Mouse (Mus musculus) neural tube, embryonic 12.5 days (tissue): Measurements from ENCODE around the gene Shq1. TPM values are rescaled to one million over a fixed set of nuclear protein-coding genes. Genes with fewer than 3 reads are reported as not detected.

Source experiments
- ATAC-seq: fragments of 200-750 bp; cut with Nextera tagmentation; 2 replicates; pipeline ENCODE4 v1.8.0; 2017; ENCODE audit warnings: low read depth, mild to moderate bottlenecking, moderate TSS enrichment, moderate library complexity; ENCODE audit not compliant: low FRiP score
- H3K27ac ChIP-seq: fragments of 300-500 bp; sonication (generic); 2 replicates; pipeline ENCODE4 v1.5.1; 2016
- H3K27me3 ChIP-seq: fragments of 300-500 bp; sonication (generic); replicated peaks from 2 replicates; pipeline ENCODE4 v1.6.1; 2016; ENCODE audit warnings: mild to moderate bottlenecking
- H3K36me3 ChIP-seq: fragments of 300-500 bp; sonication (generic); 2 replicates; pipeline ENCODE4 v1.6.1; 2016; ENCODE audit warnings: mild to moderate bottlenecking
- H3K4me1 ChIP-seq: fragments of 300-500 bp; sonication (generic); 2 replicates; pipeline ENCODE4 v1.6.1; 2016
- H3K4me2 ChIP-seq: fragments of 300-500 bp; sonication (generic); replicated peaks from 2 replicates; pipeline ENCODE4 v1.6.1; 2016; ENCODE audit warnings: mild to moderate bottlenecking
- H3K4me3 ChIP-seq: fragments of 300-500 bp; sonication (generic); 2 replicates; pipeline ENCODE4 v1.5.1; 2016
- H3K9ac ChIP-seq: fragments of 300-500 bp; sonication (generic); 2 replicates; pipeline ENCODE4 v1.6.1; 2016; ENCODE audit warnings: mild to moderate bottlenecking
- H3K9me3 ChIP-seq: fragments of 300-500 bp; sonication (generic); 2 replicates; pipeline ENCODE4 v1.6.1; 2016; ENCODE audit warnings: mild to moderate bottlenecking
- WGBS: fragments of 180-500 bp; shearing (Covaris S2); methylation state at CpG from one replicate; pipeline ENCODE4 v1.1.7; 2016; 5-methylcytosine and 5-hydroxymethylcytosine counted together
- polyA plus RNA-seq: library from polyadenylated mRNA; unstranded; fragments of >200 nt; fragmentation: Nextera tagmentation; extraction: Ambion mirVana; gene quantifications from 2 replicates; pipeline ENCODE4 v1.2.1, GENCODE M21; 2016

The Shq1 gene
- polyA plus RNA-seq, 1 experiment from 2014 or later, result 12.8 TPM

DNA sequence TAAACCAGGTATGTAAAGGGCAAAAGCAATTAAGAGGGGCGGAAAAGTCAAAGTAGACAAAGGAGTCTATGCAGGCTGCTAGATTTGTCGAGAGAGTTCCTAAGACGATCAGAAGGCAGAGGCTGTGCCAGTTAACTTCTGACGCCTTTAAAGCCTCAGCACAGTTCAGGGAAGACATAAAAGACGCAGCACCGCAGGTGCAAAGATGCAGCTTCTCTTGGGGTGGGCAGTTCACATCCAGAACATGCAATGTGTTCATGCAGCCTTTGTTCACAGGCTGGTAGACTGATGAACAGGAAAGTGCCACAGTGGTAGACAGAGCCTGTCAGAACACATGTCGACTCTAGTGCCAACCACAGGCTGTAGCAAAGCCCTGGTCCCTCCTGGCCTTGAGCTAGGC, 51.6 kb downstream of the Shq1 start:
- H3K4me1 ChIP-seq, result no peaks in the 10 kb centered on the region
- H3K27ac ChIP-seq, result no peak overlapping the region
- WGBS, result 88% methylated on average over 7 of the region's 7 CpGs
- no peaks in the 10 kb centered on the region for H3K27me3 ChIP-seq
- H3K4me2 ChIP-seq, result no peak overlapping the region
- H3K9me3 ChIP-seq, result no peaks in the 10 kb centered on the region
- H3K36me3 ChIP-seq, result no peaks in the 10 kb centered on the region
- ATAC-seq, result no peak
- no peak overlapping the region for H3K4me3 ChIP-seq
- no peak overlapping the region for H3K9ac ChIP-seq

DNA sequence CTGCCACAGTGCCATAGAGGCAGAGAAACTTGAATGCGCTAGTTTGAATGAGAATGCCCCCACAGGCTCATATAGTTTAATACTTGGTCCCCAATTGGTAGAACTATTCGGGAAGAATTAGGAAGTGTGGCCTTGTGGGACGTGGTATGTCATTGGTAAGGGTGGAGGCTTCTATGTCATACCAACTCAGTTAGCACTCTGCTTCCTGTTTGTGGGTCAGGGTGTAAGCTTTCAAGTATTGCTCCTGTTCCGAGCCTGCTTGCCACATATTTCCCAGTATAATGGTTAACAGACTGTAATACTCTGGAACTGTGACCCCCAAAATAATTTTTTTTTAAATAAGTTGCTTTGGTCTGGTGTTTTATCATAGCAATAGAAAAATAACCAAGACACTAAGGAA, 54.8 kb downstream of the Shq1 start:
- no peak overlapping the region for H3K9ac ChIP-seq
- 96% methylated on average over 4 of the region's 4 CpGs for WGBS
- no peak overlapping the region for H3K4me3 ChIP-seq
- H3K9me3 ChIP-seq, result no peaks in the 10 kb centered on the region
- no peak for ATAC-seq
- no peaks in the 10 kb centered on the region for H3K27me3 ChIP-seq
- no peak overlapping the region for H3K4me2 ChIP-seq
- H3K4me1 ChIP-seq, result 0 out of 2 replicates have a peak, but pooled peaks cover 7% of the 10 kb centered on the region
- H3K36me3 ChIP-seq, result peaks cover 4% of the 10 kb centered on the region; the same call in 1 of the 2 replicates
- no peak overlapping the region for H3K27ac ChIP-seq

DNA sequence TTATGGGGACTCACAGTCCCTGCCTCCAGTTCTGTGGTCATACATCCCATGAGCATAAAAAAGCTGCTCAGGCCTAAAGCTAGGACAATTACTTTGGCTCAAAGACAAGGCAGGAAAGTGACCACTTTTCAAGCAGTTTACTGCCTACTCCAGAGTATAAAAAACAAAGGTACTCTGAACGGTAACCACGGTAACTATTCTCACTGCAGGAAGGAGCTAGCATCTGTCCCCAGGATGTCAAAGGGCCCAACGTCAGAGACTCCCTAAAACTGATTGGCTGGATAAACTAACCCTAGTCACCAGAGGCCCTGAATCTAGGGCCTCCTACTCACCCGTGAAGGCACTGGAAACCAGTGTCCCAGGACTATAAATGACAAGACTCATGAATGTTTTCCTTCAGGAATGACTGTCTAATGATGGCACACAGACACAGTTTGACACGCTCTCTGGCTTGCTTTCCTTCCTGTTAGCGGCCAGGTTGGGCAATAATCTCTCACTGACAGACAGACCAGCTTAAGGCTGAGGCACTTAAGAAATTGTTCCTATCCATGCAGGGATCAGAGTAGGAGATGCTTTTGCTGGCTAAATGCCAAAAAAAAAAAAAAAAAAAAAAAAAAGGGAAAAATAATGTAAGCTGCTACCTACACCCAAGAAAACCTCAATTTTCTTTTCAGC, 57.2 kb downstream of the Shq1 start:
- H3K27me3 ChIP-seq, result no peaks in the 10 kb centered on the region
- no peak overlapping the region for H3K4me2 ChIP-seq
- H3K36me3 ChIP-seq, result peaks cover 6% of the 10 kb centered on the region; the same call in 1 of the 2 replicates
- H3K4me1 ChIP-seq, result 0 out of 2 replicates have a peak, but pooled peaks cover 7% of the 10 kb centered on the region
- no peak overlapping the region for H3K9ac ChIP-seq
- 40% methylated on average over 6 of the region's 6 CpGs for WGBS
- no peak for ATAC-seq
- H3K4me3 ChIP-seq, result no peak overlapping the region
- no peak overlapping the region for H3K27ac ChIP-seq
- H3K9me3 ChIP-seq, result no peaks in the 10 kb centered on the region

DNA sequence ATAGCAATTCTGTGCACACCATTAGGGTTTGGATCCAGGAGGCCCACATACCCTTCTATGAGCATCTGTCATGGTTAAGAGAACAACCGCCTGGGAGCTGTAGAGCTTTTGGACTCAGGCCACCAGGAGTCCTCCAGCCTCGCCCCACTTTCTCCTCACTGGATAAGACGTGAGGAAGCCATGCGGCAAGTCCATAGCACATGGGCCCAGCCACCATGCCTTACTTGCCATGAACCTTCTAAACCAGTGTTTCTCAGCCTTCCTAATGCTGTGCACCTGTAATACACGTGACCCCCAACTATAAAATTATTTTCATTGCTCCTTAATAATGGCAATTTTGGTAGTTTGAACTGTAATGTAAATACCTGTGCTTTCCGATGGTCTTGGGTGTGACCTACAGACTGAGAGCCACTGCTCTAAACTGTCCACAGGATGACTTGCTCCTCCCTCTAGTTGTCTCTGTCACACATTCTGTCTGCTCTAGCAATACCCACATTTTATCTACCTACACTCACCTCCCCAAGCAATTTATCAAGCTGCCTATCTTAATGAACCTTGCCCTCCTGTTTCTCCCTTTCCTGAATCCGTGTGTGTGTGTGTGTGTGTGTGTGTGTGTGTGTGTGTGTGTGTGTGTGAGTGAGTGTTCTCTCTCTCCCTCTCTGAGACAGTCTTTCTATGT, 59.9 kb downstream of the Shq1 start:
- Histone ChIP-seq H3K27ac (no peak overlapping the region), H3K4me3 (no peak overlapping the region), H3K27me3 (no peaks in the 10 kb centered on the region), H3K4me2 (no peak overlapping the region), H3K4me1 (0 out of 2 replicates have a peak, but pooled peaks cover 7% of the 10 kb centered on the region), H3K36me3 (peaks cover 6% of the 10 kb centered on the region; the same call in 1 of the 2 replicates), H3K9me3 (no peaks in the 10 kb centered on the region), H3K9ac (no peak overlapping the region)
- no peak for ATAC-seq
- whole genome bisulfite sequencing, result 88% methylated on average over 7 of the region's 7 CpGs

DNA sequence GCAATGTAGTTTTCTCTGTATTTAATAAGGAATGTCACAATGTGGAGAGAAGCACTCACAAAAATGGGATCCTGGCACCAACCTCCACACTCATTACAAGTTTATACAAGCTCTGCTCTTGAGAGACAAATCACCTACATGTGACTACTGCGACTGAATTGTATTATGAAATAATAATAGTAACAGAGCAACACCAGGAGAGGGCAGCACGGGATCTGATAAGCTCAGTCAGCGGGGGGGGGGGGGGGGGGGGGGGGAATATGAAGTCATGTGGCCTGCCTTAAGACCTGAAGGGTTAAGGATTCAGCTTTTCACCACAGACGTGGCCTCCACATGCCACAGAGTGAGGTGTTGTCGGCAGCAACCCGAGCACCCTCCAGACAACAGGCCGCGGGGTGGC, 60.8 kb downstream of the Shq1 start:
- Histone ChIP-seq H3K4me1 (0 out of 2 replicates have a peak, but pooled peaks cover 7% of the 10 kb centered on the region), H3K36me3 (peaks cover 6% of the 10 kb centered on the region; the same call in 1 of the 2 replicates), H3K4me2 (no peak overlapping the region), H3K27ac (no peak overlapping the region), H3K27me3 (no peaks in the 10 kb centered on the region), H3K9ac (no peak overlapping the region), H3K9me3 (no peaks in the 10 kb centered on the region), H3K4me3 (no peak overlapping the region)
- 79% methylated on average over 7 of the region's 8 CpGs for WGBS
- ATAC-seq, result no peak

DNA sequence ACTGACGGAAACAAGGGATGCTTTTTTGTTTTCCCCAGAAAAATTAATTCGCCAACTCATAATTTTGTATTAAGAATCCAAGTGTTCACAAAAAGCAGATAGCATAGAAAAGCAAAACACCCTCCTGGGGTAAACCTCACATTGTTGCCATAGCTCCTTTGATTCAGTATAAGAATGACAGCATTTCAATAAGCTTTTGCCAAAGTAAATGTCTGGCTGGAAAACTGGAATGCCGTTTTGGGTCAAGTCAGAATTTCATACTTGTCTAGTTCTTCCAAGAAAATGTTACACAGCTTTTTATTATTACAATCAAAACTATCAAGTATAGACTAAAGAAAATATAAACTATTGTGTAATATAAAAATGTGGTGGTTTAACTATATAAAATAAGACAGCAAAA, 61.7 kb downstream of the Shq1 start:
- Histone ChIP-seq H3K36me3 (peaks cover 6% of the 10 kb centered on the region; the same call in 1 of the 2 replicates), H3K27me3 (no peaks in the 10 kb centered on the region), H3K4me3 (no peak overlapping the region), H3K4me2 (no peak overlapping the region), H3K9ac (no peak overlapping the region), H3K9me3 (no peaks in the 10 kb centered on the region), H3K4me1 (0 out of 2 replicates have a peak, but pooled peaks cover 7% of the 10 kb centered on the region), H3K27ac (no peak overlapping the region)
- no peak for ATAC-seq
- WGBS, result 93% methylated on average over 3 of the region's 3 CpGs

DNA sequence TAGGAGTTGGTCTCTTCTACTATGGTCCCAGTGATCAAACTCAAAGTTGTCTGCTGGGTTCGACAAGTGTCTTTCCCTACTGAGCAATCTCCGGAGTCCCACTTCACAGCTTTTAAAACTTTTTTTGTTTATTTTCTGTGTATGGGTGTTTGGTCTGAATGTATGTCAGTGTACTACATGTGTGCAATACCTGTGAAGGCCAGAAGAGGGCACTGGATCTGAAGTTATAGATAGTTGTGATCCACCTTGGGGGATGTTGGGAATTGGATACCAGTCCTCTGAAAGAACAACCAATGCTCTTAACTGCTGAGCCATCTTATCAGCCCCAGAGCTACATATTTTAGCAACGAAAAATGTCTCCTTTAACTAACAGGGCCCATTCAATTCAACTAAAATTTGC, 62.5 kb downstream of the Shq1 start:
- no peak overlapping the region for H3K4me3 ChIP-seq
- no peak overlapping the region for H3K4me2 ChIP-seq
- peaks cover 6% of the 10 kb centered on the region; the same call in 1 of the 2 replicates for H3K36me3 ChIP-seq
- no peak overlapping the region for H3K9ac ChIP-seq
- no peaks in the 10 kb centered on the region for H3K27me3 ChIP-seq
- no peak overlapping the region for H3K27ac ChIP-seq
- no peaks in the 10 kb centered on the region for H3K9me3 ChIP-seq
- ATAC-seq, result no peak
- 92% methylated on average over 3 of the region's 3 CpGs for WGBS
- 0 out of 2 replicates have a peak, but pooled peaks cover 2% of the 10 kb centered on the region for H3K4me1 ChIP-seq

DNA sequence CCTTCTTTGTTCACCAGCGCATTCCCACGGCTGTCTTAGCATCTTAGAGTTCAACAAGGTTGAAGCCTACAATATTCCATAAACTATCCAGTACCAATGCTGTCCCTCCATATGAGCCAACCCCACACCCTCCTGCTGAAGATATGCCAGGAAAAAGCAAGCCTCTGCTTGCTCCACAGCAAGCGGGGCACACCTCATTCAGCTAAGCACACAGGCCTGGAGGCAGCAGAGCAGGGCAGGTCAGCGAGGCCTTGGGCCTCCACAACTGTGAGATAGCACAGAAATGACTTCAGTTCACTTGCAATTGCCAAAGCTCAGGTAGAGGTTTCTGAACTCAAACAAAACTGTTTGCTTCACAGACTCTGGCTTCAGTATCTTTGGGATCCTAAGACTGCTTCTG, 64.2 kb downstream of the Shq1 start:
- no peak overlapping the region for H3K4me3 ChIP-seq
- ATAC-seq, result no peak
- H3K4me1 ChIP-seq, result no peaks in the 10 kb centered on the region
- no peaks in the 10 kb centered on the region for H3K9me3 ChIP-seq
- 88% methylated on average over 4 of the region's 4 CpGs for WGBS
- no peak overlapping the region for H3K9ac ChIP-seq
- peaks cover 6% of the 10 kb centered on the region; the same call in 1 of the 2 replicates for H3K36me3 ChIP-seq
- H3K27me3 ChIP-seq, result no peaks in the 10 kb centered on the region
- H3K4me2 ChIP-seq, result no peak overlapping the region
- no peak overlapping the region for H3K27ac ChIP-seq

DNA sequence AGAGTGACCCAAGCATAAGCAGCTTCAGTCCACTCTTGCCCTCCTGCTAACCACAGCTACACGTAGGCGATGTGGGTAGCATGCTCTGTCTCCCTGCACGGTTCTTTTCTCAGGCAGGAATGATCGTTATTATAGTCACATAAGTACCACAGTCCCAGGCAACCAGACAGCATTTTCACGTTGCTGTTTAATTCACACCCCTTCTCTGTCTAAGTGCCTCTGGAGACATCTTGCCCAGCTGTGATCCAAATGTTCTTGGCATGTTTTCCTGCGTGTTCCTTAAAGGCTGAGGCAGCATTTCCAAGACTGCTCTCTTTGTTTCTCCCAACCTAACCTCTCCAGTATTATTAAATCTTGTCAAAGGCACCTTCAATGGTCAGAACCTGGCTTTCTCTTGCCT, 67.3 kb downstream of the Shq1 start:
- WGBS, result 77% methylated on average over 6 of the region's 6 CpGs
- ATAC-seq, result no peak

DNA sequence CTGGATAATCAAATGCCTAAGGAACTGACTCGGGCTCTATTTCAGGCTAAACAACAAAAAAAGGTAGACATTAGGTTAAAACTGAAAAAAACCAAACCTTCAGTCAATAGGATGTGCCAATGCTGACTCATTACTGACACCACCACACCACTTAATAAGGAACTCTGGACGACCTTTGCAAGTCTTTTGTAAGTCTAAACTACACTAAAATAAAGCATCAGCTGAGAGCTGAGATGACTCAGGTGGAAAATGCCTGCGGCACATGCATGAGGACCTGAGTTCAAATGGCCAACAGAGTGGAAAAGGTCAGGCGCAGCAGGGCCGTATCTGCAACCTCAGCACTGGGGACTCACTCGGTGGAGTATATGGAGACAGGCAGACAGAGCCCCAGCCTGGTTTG, 69.3 kb downstream of the Shq1 start:
- Histone ChIP-seq H3K27me3 (no peaks in the 10 kb centered on the region), H3K9me3 (no peaks in the 10 kb centered on the region), H3K27ac (no peak overlapping the region), H3K4me2 (no peak overlapping the region), H3K36me3 (no peaks in the 10 kb centered on the region), H3K4me1 (no peaks in the 10 kb centered on the region), H3K9ac (no peak overlapping the region), H3K4me3 (no peak overlapping the region)
- 86% methylated on average over 6 of the region's 6 CpGs for WGBS
- ATAC-seq, result no peak

More for the DNA sequence above, 67.3 kb downstream of the Shq1 start:
- Histone ChIP-seq H3K27me3 (no peaks in the 10 kb centered on the region), H3K4me3 (no peak overlapping the region), H3K4me2 (no peak overlapping the region), H3K9ac (no peak overlapping the region), H3K36me3 (no peaks in the 10 kb centered on the region), H3K4me1 (no peaks in the 10 kb centered on the region), H3K9me3 (no peaks in the 10 kb centered on the region), H3K27ac (no peak overlapping the region)

DNA sequence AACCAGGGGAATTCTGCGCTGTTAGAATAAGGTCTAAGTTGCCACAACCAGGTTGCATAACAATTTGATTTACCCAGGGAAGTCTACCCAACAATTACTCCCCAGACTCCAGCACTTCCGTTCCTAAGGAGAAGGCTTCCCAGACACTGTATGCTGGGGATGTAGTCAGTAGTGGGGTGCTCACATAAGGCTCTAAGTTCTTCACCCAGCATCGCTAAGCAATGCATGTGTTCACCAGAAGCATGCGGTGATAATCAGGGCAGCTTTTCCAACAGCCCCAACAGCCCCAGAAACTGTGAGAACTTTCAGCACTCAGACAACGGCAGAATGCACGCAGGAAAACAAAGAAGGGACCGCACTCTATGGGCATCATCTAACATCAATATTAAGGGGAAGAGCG, 77.1 kb downstream of the Shq1 start:
- H3K36me3 ChIP-seq, result no peaks in the 10 kb centered on the region
- H3K9ac ChIP-seq, result no peak overlapping the region
- peaks cover 8% of the 10 kb centered on the region for H3K4me1 ChIP-seq
- H3K27ac ChIP-seq, result no peak overlapping the region
- no peak overlapping the region for H3K4me3 ChIP-seq
- H3K27me3 ChIP-seq, result no peaks in the 10 kb centered on the region
- WGBS, result 34% methylated on average over 8 of the region's 8 CpGs
- no peak for ATAC-seq
- H3K4me2 ChIP-seq, result no peak overlapping the region
- H3K9me3 ChIP-seq, result no peaks in the 10 kb centered on the region

DNA sequence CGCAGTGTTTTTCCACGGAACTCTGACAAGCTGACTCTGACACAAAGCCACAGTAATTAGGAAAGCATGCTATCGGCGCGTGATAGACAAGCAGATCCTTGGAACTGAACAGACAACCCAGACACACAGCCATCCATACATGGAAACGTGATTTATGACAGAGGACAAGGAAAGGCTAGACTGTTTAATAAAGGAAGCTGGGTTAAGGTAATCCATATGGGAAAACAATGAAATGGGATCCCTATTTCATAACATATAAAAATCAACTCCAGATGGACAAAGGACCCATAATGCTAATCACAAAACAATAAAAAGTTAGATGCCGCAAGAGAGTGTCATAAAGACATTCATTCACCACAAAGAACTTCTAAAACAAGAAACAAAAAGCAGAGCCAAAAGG, 78.0 kb downstream of the Shq1 start:
- no peak for ATAC-seq
- Histone ChIP-seq H3K27me3 (no peaks in the 10 kb centered on the region), H3K36me3 (no peaks in the 10 kb centered on the region), H3K4me2 (no peak overlapping the region), H3K4me1 (peaks cover 8% of the 10 kb centered on the region), H3K9me3 (no peaks in the 10 kb centered on the region), H3K9ac (no peak overlapping the region), H3K27ac (no peak overlapping the region), H3K4me3 (no peak overlapping the region)
- WGBS, result 42% methylated on average over 7 of the region's 7 CpGs
